Mouse (Mus musculus) heart, embryonic 10.5 days (tissue): ENCODE results near the gene Frs3. TPM values are rescaled to one million over a fixed set of nuclear protein-coding genes. Genes with fewer than 3 reads are reported as not detected.

Experiments
- DNase-seq: peaks from one replicate; pipeline ENCODE4 v3.0.0-alpha.2; 2017; ENCODE audit warnings: low spot score
- H3K27ac ChIP-seq: fragments of 300-500 bp; sonication (generic); 2 replicates; pipeline ENCODE4 v1.5.1; 2016; ENCODE audit warnings: mild to moderate bottlenecking
- H3K27me3 ChIP-seq: fragments of 300-500 bp; sonication (generic); 2 replicates; pipeline ENCODE4 v1.6.1; 2016; ENCODE audit warnings: mild to moderate bottlenecking; ENCODE audit not compliant: poor library complexity, insufficient read depth, severe bottlenecking
- H3K36me3 ChIP-seq: fragments of 300-500 bp; sonication (generic); 2 replicates; pipeline ENCODE4 v1.6.1; 2016; ENCODE audit warnings: mild to moderate bottlenecking, moderate library complexity
- H3K4me1 ChIP-seq: fragments of 300-500 bp; sonication (generic); 2 replicates; pipeline ENCODE4 v1.6.1; 2016; ENCODE audit warnings: mild to moderate bottlenecking
- H3K4me3 ChIP-seq: fragments of 300-500 bp; sonication (generic); 2 replicates; pipeline ENCODE4 v1.5.1; 2016; ENCODE audit warnings: mild to moderate bottlenecking, moderate library complexity
- H3K9me3 ChIP-seq: fragments of 300-500 bp; sonication (generic); 2 replicates; pipeline ENCODE4 v1.6.1; 2016; ENCODE audit warnings: mild to moderate bottlenecking, moderate library complexity
- WGBS: fragments of 180-500 bp; shearing (Covaris S2); methylation state at CpG from one replicate; pipeline ENCODE4 v1.1.7; 2016; 5-methylcytosine and 5-hydroxymethylcytosine counted together
- polyA plus RNA-seq: library from polyadenylated mRNA; unstranded; fragments of >200 nt; fragmentation: Nextera tagmentation; extraction: Ambion mirVana; gene quantifications from 2 replicates; pipeline ENCODE4 v1.2.1, GENCODE M21; 2016

Frs3 gene
- polyA plus RNA-seq, 1 experiment from 2014 or later, result 5.2 TPM

DNA sequence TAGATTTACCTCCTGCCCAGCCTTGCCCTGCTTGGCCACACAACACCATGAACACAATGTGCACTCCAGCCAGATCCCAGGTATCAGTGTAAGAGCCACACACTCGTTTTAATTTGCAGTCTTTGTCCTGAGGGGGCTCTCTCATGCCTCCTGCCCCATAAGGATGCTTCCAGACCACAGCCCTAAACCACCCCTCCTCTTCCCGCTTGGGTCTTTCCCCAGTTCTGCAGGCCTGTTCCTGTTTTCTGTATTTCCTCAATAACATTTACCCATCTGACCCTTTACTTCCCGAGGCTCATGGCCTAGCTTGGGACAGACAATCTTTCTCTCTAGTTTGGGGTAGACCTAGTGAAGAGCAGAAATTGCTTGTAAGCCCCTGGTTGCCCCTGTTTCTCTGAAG, 26.2 kb downstream of the Frs3 start:
- WGBS, result 58% methylated on average over 3 of the region's 3 CpGs
- no peak overlapping the region for H3K4me3 ChIP-seq
- peaks cover 16% of the 10 kb centered on the region for H3K27me3 ChIP-seq
- no peak overlapping the region; the same call in 1 of the 2 replicates for H3K27ac ChIP-seq
- no peak for DNase-seq
- H3K36me3 ChIP-seq, result no peaks in the 10 kb centered on the region
- H3K4me1 ChIP-seq, result peaks cover 29% of the 10 kb centered on the region
- no peaks in the 10 kb centered on the region for H3K9me3 ChIP-seq

DNA sequence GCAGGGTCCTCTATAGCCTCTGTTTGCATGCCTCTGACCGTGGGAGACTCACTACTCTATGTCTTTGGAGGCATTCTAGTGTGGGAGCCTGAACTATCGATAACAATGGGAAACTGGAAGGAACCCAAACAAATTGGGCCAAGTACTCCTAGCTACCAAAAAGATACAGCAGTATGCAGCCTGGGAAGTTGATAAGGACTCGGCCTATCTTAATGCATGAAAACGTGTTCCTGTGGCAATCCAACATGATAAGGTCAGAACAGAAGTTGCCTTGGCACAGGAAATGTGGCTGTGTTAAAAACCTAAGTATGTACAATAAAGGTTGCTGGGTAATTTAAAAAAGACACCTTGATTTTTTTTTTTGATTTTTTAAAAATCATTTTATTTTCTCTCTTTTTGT, 32.4 kb downstream of the Frs3 start:
- H3K9me3 ChIP-seq, result no peaks in the 10 kb centered on the region
- H3K27me3 ChIP-seq, result peaks cover 10% of the 10 kb centered on the region; the same call in 1 of the 2 replicates
- no peak for DNase-seq
- H3K27ac ChIP-seq, result no peak overlapping the region
- 49% methylated on average over 4 of the region's 4 CpGs for WGBS
- no peak overlapping the region for H3K4me3 ChIP-seq
- peaks cover 10% of the 10 kb centered on the region for H3K4me1 ChIP-seq
- H3K36me3 ChIP-seq, result no peaks in the 10 kb centered on the region

DNA sequence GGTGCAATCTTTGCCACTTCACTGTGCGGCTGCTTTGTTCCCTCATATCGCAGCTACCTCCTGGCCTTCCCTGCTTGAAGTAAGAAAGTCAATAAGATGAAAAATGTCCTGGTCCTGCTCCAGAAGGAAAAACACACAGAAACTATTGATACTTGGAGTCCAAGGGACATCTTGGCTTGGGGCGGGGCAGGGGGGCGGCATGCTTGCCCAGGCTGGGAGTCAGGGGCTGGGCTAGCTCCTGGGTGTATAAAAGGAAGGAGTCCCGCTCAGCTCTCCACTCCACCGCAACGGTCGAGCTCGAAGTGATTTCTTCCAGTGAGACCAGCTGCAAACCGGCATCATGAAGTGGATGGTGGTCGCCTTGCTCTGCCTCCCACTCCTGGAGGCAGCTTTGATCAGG, 37.7 kb downstream of the Frs3 start, which contains the start of gene Pgc:
Gene Pgc (plus strand): TSS at position 277 of the 400 bp plus-strand sequence.
- 78% methylated on average over 11 of the region's 11 CpGs for WGBS
- no peak for DNase-seq
- H3K27ac ChIP-seq, result no peak within 1 kb of the TSS
- H3K9me3 ChIP-seq, result no peaks in the 10 kb centered on the region
- no peak within 1 kb of the TSS for H3K4me3 ChIP-seq
- H3K27me3 ChIP-seq, result peaks cover 17% of the 10 kb centered on the region; the same call in 1 of the 2 replicates
- H3K4me1 ChIP-seq, result peaks cover 12% of the 10 kb centered on the region; the same call in 1 of the 2 replicates
- H3K36me3 ChIP-seq, result no peaks in the 10 kb centered on the region

DNA sequence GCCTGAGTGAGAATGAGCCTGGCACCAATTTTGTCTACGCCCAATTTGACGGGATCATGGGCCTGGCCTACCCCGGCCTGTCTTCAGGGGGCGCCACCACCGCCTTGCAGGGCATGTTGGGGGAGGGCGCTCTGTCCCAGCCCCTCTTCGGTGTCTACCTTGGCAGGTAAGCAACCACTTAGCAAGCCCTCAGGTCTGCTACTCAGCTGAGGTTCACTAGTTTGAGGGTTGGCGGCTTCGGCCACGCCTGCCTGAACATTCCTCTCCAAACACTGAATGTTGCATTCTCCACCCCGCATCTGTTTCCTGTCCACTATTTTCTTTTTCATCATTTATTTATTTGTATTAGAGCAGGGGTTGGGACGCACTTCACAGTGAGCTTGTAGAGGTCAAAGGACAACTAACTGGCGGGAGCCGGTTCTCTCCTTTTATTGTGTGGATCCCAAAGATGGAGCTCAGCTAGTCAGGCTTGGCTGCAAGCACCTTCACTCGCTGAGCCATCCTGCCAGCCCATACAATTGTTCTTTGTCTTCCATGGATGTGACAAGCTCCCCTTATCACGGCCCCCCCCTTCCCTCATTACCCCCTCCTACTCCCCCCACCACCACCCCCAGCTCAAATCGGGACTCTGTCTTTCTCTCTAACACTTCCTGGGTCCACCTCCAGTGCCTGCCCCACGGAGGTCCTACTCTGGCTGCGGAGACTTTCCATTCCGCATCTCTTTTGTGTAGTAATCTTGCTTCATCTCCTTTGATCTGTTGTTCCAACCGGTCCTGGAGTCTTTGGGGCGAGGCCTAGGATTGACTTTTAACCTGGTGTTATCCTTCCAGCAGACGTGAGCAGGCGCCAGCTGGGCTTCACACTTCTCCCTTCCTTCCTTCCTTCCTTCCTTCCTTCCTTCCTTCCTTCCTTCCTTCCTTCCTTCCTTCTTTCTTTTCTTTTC, 42.1 kb downstream of the Frs3 start:
- WGBS, result 53% methylated on average over 24 of the region's 24 CpGs
- Histone ChIP-seq H3K9me3 (no peaks in the 10 kb centered on the region), H3K4me1 (peaks cover 7% of the 10 kb centered on the region; the same call in 1 of the 2 replicates), H3K27me3 (peaks cover 21% of the 10 kb centered on the region; the same call in 1 of the 2 replicates), H3K4me3 (no peak overlapping the region), H3K36me3 (no peaks in the 10 kb centered on the region), H3K27ac (0 out of 2 replicates have a peak overlapping the region, but pooled peaks have one; percentile 10)
- DNase-seq, result no peak

DNA sequence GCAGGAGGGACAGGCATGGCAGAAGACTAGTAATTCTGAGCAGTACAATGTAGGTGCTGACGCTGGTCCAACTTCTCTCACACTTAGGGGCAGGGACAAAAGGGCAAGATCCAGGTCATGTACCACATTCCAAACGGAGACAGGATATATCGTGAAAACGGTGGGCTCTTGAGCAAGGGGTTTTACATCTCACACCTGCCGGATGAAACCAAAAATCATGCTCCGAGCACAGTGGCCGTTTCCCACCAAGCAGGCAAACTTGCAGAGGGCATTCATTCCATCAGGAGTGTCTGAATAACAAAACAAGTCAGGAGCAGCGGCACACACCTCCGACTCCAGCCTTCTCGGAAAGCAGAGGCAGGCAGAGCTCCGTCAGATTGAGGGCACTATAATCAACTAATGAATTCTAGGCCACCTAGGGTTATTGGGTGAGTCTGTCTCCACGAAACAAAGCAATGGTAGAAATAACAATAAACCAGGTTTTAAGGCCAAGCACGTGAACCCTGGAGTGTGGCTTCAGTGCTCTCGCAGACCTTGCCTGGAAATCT, 46.8 kb downstream of the Frs3 start:
- H3K27me3 ChIP-seq, result peaks cover 29% of the 10 kb centered on the region
- no peak overlapping the region for H3K27ac ChIP-seq
- H3K9me3 ChIP-seq, result no peaks in the 10 kb centered on the region
- no peak overlapping the region for H3K4me3 ChIP-seq
- DNase-seq, result no peak
- H3K4me1 ChIP-seq, result peaks cover 36% of the 10 kb centered on the region
- no peaks in the 10 kb centered on the region for H3K36me3 ChIP-seq
- 73% methylated on average over 14 of the region's 14 CpGs for whole genome bisulfite sequencing

DNA sequence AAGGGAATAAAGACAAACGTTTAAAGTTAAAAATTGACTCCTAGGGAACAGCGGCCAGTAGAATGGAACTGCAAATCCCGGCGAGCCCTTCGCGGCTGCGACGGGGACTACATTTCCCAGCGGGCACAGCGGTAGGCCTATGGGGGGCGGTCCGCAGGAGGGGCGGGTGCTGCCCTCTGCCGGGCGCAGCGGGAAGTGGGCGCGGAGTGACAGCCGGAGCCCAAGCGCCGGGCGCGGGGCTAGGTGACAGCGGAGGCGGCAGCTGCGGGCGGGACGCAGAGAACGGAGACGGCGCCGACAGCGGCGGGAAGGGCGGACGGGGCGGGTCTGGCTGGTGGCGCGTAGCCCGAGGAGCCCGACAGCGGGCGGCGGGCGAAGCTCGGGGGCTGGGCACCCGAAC, 48.0 kb downstream of the Frs3 start, which contains the start of gene Tfeb:
Gene Tfeb (plus strand): TSS at position 175 of the 400 bp plus-strand sequence.
- H3K27ac ChIP-seq, result peak within 1 kb of the TSS; percentile 94

DNA sequence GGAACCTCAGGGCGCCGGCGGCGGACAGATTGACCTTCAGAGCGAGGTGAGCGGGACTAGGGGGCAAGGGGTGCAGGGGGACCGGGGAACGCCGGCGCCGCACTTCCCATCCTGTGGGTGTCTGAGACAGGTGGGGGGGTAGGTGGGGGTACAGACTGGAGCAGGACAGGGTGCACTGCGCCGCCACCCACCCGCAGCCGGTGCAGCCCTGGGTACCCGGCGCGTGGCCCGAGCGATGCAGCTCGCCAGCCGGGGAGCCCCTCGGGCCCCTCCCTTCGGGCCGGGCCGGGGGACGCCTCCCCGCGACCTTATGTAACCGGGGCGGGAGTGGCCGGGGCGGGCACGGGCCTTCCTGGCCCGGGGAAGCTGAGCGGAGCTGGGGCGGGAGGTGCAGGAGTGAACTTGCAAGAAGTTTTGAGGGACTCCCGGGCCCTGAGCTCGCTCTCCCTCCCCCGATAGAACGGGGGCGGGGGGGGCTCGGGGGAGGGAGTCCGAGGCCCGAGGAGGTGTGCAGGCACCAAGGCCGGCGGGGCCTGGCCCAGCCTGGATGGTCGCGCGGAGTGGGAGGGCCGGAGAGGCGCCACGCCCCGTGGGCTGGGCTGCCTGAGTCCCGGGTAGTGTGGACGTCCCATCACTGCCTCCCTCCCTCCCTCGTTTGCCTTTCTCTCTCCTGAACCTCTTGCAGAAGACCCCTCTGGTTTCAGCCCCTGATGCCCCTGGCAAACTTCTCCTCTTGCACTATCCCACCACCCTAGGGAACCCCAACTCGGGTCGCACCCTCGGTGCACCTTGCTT, 48.6 kb downstream of the Frs3 start:
- peaks cover 44% of the 10 kb centered on the region for H3K4me1 ChIP-seq
- peaks cover 23% of the 10 kb centered on the region for H3K27me3 ChIP-seq
- under 1% methylated on average over 44 of the region's 60 CpGs for WGBS
- peak overlapping the region; percentile 94 for H3K27ac ChIP-seq
- DNase-seq, result peak; percentile 92
- no peaks in the 10 kb centered on the region for H3K36me3 ChIP-seq
- no peaks in the 10 kb centered on the region for H3K9me3 ChIP-seq
- H3K4me3 ChIP-seq, result peak overlapping the region; percentile 92

More for the DNA sequence above, 48.0 kb downstream of the Frs3 start, which contains the start of gene Tfeb:
- H3K9me3 ChIP-seq, result no peaks in the 10 kb centered on the region
- H3K4me1 ChIP-seq, result peaks cover 43% of the 10 kb centered on the region
- peak within 1 kb of the TSS; percentile 92 for H3K4me3 ChIP-seq
- H3K36me3 ChIP-seq, result no peaks in the 10 kb centered on the region
- WGBS, result under 1% methylated on average over 47 of the region's 47 CpGs
- peak; percentile 94 for DNase-seq
- peaks cover 29% of the 10 kb centered on the region for H3K27me3 ChIP-seq

DNA sequence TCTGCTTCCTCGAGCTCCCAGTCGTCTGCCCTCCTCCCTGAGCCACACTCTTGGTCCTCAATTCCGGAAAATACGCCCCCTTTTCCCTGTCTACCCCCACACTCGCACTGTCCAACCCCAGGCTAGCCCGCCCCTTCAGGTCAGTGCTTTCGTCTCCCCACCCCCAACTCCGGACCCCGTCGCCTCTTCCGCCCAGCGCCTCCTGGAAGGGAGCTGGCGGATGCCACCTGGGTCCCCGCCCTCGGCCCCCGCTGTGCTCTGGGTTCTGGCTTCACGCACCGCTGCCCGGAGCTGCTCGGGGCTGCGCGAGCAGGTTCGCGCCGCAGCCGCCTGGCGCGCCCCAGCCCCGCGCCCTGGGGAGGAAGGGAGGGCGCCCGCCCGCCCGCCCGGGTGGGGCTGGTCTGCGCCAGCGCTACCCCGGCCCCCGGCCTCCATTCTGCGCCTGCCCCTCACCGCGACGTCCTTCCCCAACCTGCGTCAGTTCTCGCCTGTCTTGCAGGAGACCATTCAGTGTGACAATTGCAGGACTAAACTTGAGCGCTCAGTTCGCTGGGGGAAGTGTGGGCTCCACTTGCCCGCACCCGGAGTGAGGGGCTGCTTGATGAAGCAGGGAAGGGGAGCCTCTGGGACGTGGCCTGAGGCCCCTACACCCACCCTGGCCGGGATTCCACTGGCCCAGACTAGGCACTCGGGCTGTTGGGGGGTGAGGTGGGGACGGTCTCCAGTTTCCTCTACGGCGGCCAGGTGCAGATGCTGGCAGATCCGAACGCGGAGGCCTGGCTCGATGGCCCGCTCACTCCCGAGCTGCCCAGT, 49.4 kb downstream of the Frs3 start:
- DNase-seq, result peak; percentile 88
- H3K9me3 ChIP-seq, result no peaks in the 10 kb centered on the region
- H3K27ac ChIP-seq, result peak overlapping the region; percentile 94
- peaks cover 51% of the 10 kb centered on the region for H3K4me1 ChIP-seq
- no peaks in the 10 kb centered on the region for H3K36me3 ChIP-seq
- peak overlapping the region; percentile 92 for H3K4me3 ChIP-seq
- WGBS, result under 1% methylated on average over 59 of the region's 61 CpGs
- H3K27me3 ChIP-seq, result peaks cover 18% of the 10 kb centered on the region

DNA sequence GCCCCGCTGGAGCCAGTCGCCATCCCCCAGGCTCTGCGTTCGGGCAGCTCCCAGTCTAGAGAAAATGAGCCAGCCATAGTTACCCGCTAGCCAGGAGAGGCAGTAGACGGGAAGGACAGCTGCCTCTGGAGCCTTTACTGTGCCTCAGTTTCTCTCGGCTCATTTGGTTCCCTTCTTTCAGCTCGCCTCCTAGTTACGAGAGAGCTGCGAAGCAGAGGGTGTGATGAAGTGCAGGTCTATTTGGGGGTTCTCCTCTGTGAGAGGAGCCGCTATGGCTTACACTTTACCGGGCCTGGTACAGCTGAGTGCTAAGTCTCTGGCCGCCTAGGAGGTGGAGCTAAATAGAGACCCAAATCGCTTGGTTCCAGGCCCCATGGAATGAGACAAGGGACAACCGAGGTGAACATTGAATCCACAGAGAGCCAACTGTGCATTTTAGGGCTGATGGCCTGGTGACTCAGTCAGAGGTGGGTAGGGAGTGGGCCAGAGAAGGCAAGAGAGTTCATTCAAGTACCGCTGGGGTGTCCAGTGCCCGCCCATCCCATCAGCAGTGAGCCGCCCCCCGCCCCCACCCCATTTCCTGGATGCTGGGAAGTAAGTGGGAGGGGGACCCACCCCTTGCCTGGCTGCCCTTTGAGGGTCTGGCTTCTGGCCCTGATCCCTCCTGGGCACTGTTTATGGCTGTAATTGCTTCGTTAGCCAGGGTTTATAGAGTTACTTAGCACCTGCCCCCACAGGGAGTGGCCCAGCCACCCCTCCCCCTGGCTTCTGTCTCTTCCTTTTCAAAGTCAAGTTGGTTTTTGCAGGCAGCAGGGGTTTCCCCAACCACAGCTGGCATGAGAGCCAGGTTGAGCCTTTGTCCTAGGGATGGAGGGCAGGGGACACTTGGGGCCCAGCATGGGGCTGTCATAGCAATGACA, 50.3 kb downstream of the Frs3 start:
- peaks cover 18% of the 10 kb centered on the region for H3K27me3 ChIP-seq
- H3K27ac ChIP-seq, result peak overlapping the region; percentile 94
- peak overlapping the region; percentile 92 for H3K4me3 ChIP-seq
- H3K9me3 ChIP-seq, result no peaks in the 10 kb centered on the region
- peaks cover 60% of the 10 kb centered on the region for H3K4me1 ChIP-seq
- no peak for DNase-seq
- H3K36me3 ChIP-seq, result peaks cover 2% of the 10 kb centered on the region; the same call in 1 of the 2 replicates
- WGBS, result 5% methylated on average over 20 of the region's 20 CpGs

DNA sequence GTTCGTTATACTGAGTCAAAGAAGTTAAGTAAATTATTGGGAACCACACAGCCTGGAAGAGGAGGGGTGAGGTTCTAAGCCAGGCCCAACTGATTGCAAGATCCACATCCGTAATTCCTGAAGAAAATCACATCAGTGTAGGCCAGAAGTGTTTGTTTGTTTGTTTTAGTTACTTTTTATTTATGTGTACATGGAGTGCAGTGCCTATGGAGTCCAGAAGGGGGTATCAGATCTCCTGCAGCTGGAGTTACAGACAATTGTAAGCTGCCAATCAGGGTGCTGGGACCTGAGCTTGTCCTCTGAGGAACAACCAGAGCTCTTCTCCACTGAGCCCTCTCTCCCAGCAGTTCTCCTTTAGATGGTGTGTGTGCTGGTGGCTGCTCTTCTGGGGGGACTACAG, 51.4 kb downstream of the Frs3 start:
- DNase-seq, result no peak
- peaks cover 3% of the 10 kb centered on the region; the same call in 1 of the 2 replicates for H3K9me3 ChIP-seq
- no peak overlapping the region for H3K27ac ChIP-seq
- peaks cover 62% of the 10 kb centered on the region for H3K4me1 ChIP-seq
- WGBS, result 65% methylated on average over 2 of the region's 2 CpGs
- H3K27me3 ChIP-seq, result peaks cover 18% of the 10 kb centered on the region
- H3K36me3 ChIP-seq, result peaks cover 7% of the 10 kb centered on the region; the same call in 1 of the 2 replicates
- H3K4me3 ChIP-seq, result no peak overlapping the region
